Mouse (Mus musculus) T-helper 1 cell (primary cell): ENCODE data around the gene Acbd4.

Experiments
- in situ Hi-C: fragments of 300-600 bp; cut with MboI, MseI; formaldehyde crosslinking; loops from one replicate; pipeline ENCODE4 v1.15.1; 2025; ENCODE audit warnings: high pct_unique_total_duplicates

The Acbd4 gene

DNA sequence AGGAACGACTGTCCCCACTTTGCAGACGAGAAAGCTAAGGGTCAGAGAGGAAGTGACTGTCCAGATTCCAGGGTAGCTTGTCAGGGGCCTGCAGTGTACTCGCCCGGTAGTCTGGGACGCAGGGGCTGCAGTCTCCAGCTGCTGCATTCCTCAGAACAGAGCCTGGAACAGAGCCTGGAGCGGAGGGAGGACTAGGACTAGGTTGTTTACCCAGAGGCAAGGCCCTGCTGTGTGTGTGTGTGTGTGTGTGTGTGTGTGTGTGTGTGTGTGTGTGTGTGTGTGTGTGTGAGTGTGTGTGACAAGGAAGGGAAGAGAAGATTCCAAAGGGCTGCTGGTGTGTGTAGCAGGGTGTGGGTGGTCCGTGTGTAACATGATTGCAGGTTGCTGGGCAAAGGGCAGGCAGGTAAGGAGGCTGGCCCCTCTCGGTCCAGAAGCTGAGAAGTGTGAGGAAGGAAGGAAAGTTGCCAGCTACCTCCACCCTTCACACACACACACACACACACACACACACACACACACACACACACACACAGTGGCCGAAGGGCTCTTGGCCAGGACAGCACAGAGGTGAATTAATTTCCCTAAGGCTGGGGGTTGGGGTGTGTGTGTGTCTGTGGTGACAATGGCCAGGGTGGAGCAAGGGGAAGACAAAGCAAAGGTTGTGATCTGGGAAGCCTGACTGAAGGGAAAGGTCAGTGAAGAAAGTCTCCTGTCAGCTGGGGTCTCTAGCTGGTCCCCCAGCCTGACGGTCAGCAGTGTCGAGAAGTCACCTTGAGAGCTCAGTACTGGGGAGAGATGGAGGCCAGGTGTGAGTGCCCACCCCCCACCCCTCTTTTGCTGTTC is 39.8 kb downstream of the Acbd4 start:
- in situ Hi-C loops = no loop called here

- in situ Hi-C loops = no loop called here
These were observed 40.4 kb downstream of the Acbd4 start for GRCm38 (mm10) chr11:103141944-103142255.

- in situ Hi-C loops = no loop called here
These were observed 41.1 kb downstream of the Acbd4 start for GRCm38 (mm10) chr11:103142441-103143182.

DNA sequence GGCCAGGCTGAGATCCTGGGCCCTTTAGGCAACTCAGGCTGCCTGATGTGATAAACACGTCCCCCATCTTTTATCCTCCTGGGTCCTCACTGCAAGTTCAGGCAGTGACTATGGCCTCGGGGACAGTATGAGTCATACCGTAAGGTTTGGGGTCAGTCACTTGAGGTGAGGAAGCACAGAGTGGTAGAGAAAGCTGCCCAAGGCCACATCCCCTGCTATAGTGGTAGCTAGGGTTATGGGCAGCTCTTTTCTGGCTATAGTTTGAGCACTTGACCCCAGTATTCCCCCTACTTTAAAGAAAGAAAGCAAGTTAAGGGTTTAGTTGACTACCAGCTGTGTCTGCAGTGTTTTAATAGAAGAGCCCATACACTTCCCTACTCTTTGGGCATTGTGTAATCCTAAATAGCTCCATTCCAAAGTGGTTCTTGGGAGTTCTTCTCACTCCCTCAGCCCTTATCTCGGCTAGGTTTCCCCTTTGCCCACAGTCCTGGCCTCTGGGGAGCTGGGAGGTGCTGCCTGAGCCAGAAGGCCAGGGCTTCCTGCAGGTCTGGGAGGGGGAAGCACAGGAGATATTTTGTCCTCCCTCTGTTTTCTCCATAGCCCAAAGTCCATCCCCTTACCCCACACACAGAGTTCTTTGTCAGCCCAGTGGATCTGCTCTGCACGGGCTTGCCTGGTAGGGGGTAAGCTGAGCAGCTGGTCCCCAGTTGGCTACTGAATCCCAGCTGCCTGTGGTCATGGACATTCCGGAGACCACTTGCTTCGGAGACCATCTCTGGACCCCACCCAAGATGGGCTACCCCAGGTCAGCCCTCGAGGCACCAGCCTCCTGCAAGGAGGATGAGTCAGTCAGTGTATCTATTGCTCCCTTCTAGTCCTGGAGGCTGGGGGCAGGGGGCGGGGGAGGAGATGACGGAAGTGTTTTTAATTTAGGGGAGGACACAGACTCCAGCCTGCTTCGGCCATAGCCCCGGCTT is 43.1 kb downstream of the Acbd4 start:
- in situ Hi-C loops = no loop called here

DNA sequence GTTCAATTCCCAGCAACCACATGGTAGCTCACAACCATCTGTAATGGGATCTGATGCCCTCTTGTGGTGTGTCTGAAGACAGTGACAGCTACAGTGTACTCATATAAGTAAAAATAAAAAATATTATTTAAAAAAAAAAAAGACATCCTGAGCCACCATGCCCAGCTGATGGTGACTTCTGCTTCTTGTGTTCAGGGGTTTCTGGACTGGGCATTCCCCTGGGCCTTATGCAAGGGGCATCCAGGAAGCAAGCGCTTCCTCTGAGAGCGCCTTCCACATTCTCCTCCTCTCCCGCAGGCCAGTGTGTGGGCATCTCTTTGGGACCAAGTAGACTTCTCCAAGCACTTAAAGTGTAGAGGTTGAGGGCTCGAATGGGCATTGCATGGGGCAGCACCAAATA is 44.9 kb downstream of the Acbd4 start:
- in situ Hi-C loops = no loop called here

DNA sequence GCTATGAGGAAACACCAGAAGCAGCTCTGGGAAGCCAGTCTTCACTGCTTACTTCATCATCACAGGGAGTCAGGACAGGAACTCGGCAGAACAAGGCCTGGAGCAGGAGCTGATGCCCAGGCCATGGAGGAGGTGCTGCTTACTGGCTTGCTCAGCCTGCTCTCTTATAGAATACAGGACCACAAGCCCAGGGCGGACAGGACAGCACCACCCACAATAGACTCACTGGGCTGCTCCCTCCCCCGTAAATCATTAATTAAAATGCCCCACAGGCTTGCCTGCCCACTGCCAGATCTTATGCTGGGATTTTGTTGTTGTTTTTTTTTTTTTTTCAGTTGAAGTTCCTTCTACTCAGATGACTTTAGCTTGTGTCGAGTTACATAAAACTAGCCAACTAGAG is 46.3 kb downstream of the Acbd4 start:
- in situ Hi-C loops = no loop called here

DNA sequence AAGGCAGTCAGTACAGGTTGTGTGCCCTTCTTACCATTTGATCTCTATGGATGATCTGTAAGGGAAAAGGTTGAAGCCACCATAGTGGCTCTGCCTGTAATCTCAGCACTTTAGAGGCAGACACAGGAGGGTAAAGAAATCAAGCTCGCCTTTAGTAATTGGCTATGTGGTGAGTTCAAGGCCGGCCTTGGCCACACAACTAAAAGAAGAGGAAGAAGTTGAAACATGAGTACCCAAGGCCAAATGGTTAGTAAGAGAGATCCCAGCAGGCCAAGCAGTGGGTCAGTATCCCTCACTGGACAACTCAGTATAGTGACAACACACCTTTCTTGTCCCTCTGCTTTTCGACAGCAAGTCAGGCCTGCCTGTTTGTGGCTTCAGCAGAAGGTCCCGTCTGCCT is 48.3 kb downstream of the Acbd4 start:
- in situ Hi-C loops = no loop called here

- in situ Hi-C loops = no loop called here
These were observed 57.4 kb downstream of the Acbd4 start for GRCm38 (mm10) chr11:103158621-103159478.

DNA sequence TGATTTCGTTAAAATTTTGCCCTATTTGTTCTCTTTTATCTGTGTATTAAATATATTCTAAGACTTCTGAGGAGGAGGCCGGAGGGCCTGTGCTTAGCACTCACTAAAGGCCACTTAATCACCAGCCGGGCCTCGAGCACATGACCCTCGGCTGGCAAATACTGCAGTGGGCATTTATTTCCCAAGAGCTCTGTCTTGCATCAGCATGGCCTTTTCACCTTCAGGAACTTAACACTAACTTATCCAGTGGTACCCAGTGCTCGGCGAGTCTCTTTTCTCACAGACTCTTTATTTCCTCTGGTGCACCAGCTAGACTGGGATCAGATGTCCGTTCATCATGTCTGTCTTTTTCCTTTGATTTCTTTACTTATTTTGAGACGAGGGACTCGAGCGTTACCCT is 59.3 kb downstream of the Acbd4 start:
- in situ Hi-C loops = loop anchor here (5.0 kb wide), 2 partner anchors 58 to 167 kb away; partner anchors contain the start of genes Acbd4 and Plcd3

DNA sequence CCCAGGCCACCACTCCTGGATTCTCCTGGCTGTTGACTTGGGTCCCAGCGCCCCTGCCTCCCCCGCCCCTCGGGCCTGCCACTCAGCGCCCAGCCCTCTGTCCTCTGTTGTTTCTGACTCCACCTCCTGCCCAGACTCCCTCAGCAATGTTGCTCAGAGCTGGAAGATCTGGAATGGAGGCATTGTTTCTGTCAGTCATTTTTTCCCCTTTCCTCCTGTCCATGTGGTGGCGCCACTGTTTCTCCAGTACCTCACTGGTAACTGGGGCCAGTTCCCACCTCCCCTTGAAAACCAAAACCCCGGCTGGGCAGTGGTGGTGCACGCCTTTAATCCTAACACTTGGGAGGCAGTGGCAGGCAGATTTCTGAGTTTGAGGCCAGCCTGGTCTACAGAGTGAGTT is 60.0 kb downstream of the Acbd4 start:
- in situ Hi-C loops = loop anchor here (5.0 kb wide), 2 partner anchors 59 to 166 kb away; partner anchors contain the start of genes Acbd4 and Plcd3
